Mouse (Mus musculus) c-Kit-positive CD71-positive TER-119-positive erythroid progenitor cells, embryonic 14.5 days (primary cell): ENCODE results near the gene Plek.
"Not testable (repeated sequence)": the region's sequence is repeated elsewhere in the genome, so short reads cannot be mapped to it uniquely, and the experiment has no call there.

Experiments used
- DNase-seq: peaks from one replicate; pipeline ENCODE4 v3.0.0-alpha.2; 2013; ENCODE audit warnings: low spot score

Gene Plek

GRCm38 (mm10) chr11:17051545-17052475, at the start of gene Plek, which contains the start of gene Cnrip1:
Gene Plek, minus strand, starts transcription at chr11:17052381.
Gene Cnrip1, plus strand, starts transcription at chr11:17051586.
- DNase-seq, result no peak

- DNase-seq, result no peak
These were observed 33.9 kb upstream of the Plek start for GRCm38 (mm10) chr11:17086106-17086505.

GRCm38 (mm10) chr11:17083866-17084265, 31.7 kb upstream of the Plek start:
- no peak for DNase-seq

- no peak for DNase-seq
These were observed 31.3 kb upstream of the Plek start for GRCm38 (mm10) chr11:17083455-17083854.

- no peak for DNase-seq
These were observed 30.8 kb upstream of the Plek start for GRCm38 (mm10) chr11:17082953-17083352.

- no peak for DNase-seq
These were observed 29.9 kb upstream of the Plek start for GRCm38 (mm10) chr11:17082086-17082485.

- no peak for DNase-seq
These were observed 23.5 kb upstream of the Plek start for GRCm38 (mm10) chr11:17075656-17076055.

GRCm38 (mm10) chr11:17069360-17069759, 17.2 kb upstream of the Plek start:
- DNase-seq, result not testable (repeated sequence)

- no peak for DNase-seq
These were observed 382 bp upstream of the Plek start for GRCm38 (mm10) chr11:17052476-17053049.

- no peak for DNase-seq
These were observed 6.4 kb downstream of the Plek start for GRCm38 (mm10) chr11:17045806-17046205.

- no peak for DNase-seq
These were observed 28.2 kb downstream of the Plek start for GRCm38 (mm10) chr11:17023984-17024383.

GRCm38 (mm10) chr11:17023206-17023605, 29.0 kb downstream of the Plek start:
- no peak for DNase-seq

GRCm38 (mm10) chr11:17019328-17019727, 32.9 kb downstream of the Plek start:
- no peak for DNase-seq

- DNase-seq, result no peak
These were observed 39.2 kb downstream of the Plek start for GRCm38 (mm10) chr11:17012948-17013347.

- no peak for DNase-seq
These were observed 43.7 kb downstream of the Plek start for GRCm38 (mm10) chr11:17008498-17008941.

- no peak for DNase-seq
These were observed 44.5 kb downstream of the Plek start for GRCm38 (mm10) chr11:17007517-17008173.

- DNase-seq, result not testable (repeated sequence)
These were observed 45.7 kb downstream of the Plek start for GRCm38 (mm10) chr11:17006526-17006925.

GRCm38 (mm10) chr11:17004899-17005846, 47.0 kb downstream of the Plek start:
- DNase-seq, result no peak

- DNase-seq, result no peak
These were observed 48.4 kb downstream of the Plek start for GRCm38 (mm10) chr11:17003757-17004156.

- no peak for DNase-seq
These were observed 49.3 kb downstream of the Plek start for GRCm38 (mm10) chr11:17002739-17003373.
